Mouse (Mus musculus) embryo, embryonic 11 days (tissue): ENCODE results near the gene Fkbp15.
A peak's percentile ranks its signal among the peaks of the same experiment; 100 is the strongest.
"Not testable (repeated sequence)": the region's sequence is repeated elsewhere in the genome, so short reads cannot be mapped to it uniquely, and the experiment has no call there.

Source experiments
- DNase-seq: peaks from one replicate; pipeline ENCODE4 v3.0.0-alpha.2; 2015

Gene Fkbp15

DNA sequence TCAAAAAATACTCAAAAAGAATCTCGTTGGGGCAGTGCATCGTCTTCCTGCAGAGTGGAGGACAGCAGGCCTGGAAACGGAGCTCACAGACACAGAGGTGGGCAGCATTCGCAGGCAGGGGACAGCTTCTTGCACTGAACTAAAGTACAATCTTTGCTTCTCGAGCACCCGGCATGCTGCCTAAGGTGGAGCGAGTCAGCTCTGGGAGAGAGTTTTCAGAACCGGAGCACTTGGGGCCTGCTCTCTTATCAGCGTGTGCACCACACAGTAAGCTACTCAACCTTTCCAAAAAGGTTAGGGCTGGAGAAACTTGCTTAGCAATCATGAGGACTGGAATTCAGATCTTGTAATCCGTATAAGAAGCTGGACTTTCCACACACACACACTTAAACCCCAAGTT, 83.7 kb downstream of the Fkbp15 start:
- no peak for DNase-seq

DNA sequence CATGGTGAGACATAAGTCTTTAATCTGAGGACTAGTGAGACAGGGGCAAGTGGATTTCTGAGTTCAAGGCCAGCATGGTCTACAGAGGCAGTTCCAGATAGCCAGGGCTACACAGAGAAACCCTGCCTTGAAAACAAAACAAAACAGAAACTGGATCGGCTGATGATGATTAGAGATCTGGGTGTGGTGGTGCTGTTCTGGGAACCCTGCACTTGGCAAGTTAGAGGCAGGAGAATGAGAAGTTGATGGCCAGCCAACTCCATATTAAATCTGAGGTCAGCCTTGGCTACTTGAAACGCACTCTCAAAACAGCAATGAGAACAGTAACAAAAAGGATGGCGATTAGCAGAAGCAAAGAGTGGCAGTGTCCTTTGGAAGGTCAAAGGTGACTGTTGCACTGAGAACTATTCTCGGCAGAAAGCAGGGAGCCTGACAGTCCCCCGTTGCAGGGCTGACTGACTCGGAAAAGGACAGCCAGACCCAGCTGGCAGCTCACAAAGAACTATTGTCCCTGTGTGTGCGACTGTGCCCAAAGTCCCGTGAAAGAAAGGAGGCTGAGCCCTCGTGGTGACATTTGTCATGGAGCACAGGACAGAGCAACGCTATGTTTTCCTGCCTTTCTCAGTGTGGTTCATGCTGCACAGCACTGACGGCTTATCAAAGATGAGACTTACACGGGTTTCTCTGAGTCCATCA, 85.4 kb downstream of the Fkbp15 start:
- DNase-seq: peak; percentile 73

DNA sequence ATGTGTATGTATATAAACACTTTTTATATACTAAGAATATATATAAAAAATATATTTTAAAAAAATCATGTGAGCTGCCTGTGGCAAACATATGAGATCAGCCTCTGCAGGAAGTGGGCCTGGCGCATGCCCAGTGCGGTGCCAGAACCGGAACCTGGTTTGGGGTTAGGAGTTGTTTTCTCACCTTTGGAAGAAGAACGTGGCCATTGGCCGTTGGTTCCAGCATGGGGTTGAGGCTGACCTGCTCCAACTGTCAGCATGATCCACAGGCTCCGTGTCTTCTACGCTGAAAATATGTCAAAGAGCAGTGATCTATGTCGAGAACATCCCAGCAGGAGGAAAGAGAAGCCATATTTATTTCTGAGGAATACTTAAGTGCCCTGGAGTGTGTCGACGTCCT, 86.4 kb downstream of the Fkbp15 start:
- no peak for DNase-seq

DNA sequence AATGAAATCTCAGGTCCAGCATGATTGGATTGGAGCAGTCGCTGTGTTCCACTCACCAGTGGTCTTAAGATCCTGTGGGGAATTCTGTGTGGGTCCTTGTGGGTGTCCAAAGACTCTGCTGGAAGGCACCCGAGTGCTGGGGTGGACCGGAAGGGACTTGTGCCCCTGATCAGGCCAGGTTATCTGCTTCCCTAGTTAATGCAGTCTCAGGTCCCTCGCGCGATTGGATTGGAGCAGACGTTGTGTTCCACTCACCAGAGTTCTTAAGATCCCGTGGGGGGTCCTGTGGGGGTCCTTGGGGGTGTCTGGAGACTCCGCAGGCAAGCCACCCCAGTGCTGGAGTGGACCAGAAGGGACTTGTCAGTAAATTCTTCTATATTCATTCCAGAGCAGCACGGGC, 87.7 kb downstream of the Fkbp15 start:
- DNase-seq: no peak

DNA sequence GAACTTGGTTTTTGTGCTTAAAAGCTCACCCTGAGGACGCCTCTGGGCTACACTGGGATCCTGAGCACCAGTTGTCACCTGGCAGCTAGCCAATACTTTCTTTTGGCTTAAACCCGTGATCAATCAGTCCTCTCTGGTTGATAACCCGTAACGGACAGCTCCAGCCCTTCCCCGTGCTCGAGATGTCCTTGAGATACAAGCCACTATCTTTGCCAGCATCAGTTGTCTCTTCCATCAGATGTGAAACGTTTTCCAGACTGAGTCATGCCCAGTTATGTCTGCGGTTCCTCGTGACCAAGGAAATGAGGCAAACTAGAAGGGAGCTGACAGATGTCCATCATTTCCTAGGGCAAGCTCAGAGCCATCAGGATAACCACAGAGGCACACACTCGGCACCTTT, 93.2 kb downstream of the Fkbp15 start:
- DNase-seq: no peak

DNA sequence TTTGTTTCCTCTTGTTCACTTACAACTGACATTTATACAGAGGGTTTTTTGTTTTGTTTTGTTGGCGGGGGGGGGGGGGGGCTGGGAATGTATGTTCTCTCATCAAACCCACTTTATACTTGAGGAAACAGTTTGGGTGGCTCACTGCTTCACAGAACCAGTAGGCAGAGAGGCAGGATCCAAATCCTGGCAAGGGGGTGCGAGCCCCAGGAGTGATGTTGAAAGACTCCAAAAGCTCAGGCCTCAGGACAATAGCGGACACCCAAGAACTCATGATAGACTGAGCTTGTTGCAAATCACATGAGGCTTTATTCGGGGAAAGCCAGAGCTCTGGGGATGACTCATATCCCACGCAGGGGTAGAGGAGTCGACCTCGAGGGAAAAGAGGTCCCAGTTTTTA, 94.3 kb downstream of the Fkbp15 start:
- DNase-seq: not testable (repeated sequence)

DNA sequence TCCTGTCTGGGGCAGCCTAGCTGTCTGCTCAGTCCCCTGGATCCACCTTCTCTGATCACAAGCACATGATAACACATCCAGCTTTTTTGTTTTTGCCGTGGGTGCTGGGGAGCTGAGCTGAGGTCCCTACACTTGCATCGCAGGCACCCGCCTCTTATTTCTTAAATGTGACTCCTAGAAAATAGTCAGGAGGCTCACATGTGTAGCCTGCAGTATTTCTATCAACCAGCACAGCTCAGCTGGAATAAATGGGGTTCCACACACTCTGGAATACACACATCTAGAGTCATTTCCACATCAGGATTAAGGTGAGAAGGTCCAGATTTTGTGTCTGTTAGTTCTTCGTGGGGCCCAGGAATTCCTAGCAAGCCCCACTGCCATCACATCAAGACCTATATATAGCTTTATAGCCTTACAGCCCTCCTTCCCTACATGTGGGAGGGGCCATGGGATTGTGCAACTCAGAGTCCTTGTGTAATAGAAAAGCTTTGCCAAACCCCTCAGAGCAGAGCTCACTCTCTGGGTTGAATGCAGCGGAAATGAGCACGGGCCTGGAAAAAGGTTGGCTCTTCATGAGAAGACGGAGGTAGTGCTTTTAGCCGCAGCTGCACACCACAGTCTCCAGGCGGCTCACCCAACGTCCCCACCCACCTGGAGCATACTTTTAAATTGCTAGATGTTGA, 95.1 kb downstream of the Fkbp15 start:
- DNase-seq: no peak

DNA sequence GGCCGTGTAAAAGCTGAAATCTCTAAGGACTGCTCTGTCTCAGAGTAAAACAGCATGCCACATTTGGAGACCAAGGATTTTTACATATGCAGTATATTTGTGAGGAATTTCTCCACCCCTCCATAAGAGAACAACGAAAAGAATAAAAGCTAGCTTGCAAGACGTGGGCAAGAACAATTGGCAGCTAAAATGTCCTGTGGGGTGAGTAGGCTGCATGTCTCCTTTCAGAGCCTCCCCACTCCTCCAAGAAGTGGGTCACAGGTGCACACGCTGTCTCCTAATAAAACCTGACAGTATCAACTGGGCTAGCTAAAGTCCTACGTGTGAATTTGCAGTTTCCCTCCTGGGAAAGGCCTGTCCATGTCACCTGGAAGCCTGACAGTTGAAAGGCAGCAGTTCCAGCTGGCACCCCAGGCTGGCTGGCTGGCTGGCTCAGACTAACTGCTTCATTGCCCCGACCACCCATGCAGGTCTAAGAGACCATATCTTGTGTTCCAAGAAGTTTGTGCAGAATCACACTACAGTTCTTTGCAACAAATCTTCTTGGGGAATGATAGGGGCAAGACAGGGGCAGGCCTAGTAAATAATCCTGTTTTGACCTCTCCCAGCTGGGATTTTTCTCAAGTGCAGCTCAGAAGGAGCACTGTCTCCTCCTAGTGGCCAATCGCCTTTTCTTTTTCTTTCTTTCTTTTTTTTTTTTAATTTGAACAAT, 97.1 kb downstream of the Fkbp15 start:
- DNase-seq: peak; percentile 62

DNA sequence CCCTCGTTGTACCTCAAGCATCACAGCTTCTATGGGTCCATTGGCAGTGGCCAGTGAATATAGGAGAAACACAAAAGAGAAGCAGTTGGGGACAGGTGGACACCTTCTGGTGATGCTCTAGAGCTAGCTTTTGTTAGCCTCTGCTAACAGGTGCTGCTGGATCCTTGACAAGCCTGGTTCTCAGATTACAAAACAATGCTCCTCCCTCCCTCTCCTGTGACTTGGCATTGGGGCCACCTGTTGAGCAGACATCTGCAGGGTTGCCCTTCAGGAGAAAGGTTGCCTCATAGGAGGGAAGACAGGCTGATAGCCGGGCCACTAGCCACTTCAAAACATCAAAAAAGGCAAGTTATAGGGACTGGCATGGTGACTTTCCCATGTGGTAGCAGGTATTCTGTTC, 98.1 kb downstream of the Fkbp15 start, which contains the start of gene Slc31a2:
TSS of gene Slc31a2 (plus strand) at position 287 of the 400 bp plus-strand sequence.
- no peak for DNase-seq

DNA sequence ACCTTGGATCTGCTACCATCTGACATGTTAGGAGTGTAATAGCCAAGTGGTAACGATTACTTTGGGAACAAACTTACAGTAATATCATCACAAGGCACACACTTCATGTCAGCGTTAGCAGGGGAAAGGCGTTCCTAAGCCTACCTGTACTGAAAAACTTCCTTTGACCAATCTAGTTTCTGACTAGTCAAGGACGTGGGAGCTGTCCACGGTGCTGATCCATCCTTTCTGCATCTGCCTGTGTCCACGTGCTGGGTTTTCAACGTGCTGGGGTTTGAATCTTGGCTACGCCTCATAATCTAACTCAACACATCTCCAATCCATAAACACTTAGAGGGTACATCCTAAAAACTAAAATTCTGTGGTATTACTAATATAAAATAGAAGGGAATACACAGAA, 103.4 kb downstream of the Fkbp15 start:
- DNase-seq: peak; percentile 78

DNA sequence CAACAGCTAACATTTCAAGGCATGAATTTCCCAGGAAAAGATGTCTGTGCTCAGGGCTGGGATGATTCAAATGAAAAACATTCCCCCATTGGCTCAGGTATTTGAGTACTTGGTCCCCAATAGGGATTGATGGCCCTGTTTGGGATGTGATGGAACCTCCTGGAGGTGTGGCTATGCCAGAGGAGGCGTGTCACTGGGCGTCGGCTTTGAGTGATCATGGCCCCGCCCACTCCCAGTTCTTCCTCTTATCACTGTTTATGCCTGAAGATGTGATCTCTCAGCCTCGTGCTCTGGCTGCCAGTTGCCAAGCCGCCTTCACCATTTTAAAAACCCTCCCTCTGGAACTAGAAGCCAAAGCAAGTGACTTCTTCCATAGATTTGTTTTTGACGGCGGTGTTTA, 105.8 kb downstream of the Fkbp15 start:
- no peak for DNase-seq

DNA sequence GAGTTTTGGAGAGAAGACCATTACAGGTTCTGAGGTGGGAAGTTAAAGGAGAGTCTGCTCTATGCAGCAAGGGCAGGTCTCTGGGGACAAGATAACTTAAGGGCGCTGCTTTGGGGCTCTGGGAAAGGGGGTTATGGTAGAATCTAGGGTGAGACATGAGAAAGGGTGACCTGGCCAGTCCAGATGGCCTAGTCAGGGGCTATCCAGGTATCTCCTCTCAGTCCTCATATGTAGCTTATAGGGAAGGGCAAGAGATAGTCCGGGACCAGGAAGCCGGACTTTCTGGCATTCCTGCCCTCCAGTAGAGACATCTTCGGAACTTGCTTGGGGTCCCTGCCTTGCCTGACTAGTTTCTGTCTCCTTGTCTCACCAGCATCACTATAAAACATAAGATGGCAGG, 108.6 kb downstream of the Fkbp15 start:
- no peak for DNase-seq

DNA sequence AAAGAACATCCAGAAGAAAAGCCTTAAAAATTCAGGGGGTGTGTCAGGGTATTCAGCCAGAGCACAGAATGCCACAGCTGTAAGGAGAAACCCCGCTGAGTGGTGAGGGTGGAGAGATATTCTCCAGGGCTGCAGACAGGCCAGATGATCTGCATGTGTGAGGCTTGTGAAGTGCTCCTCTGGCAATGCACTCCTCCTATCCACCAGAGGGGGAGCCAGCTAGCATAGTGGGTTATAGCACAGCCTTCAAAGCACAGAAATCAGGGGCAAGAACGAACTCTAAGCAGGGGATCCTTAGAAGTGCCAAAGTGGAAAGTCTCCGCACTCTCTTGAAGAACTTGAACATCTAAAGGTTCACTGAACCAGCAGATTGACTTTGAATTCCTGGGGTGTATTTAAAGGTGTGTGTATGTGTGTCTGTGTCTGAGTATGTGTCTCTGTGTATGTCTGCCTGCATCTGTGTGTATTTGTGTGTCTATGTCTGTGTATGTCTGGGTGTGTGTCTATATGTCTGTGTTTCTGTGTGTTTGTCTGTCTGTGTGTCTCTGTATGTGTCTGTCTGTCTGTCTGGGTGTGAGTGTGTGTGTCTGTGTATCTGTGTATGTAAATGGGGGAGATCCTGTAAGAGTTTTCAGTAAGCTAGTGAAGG, 109.3 kb downstream of the Fkbp15 start:
- peak; percentile 56 for DNase-seq
